Mouse (Mus musculus) adipocyte (in vitro differentiated cells): ENCODE data around the gene Rab11fip4.

ENCODE experiments used
- DNase-seq: peaks from one replicate; pipeline ENCODE4 v3.0.0-alpha.2; 2016; ENCODE audit warnings: low spot score

The Rab11fip4 gene

GRCm38 (mm10) chr11:79614880-79615279, 23.9 kb downstream of the Rab11fip4 start:
- no peak for DNase-seq

- no peak for DNase-seq
Measured at GRCm38 (mm10) chr11:79615871-79616270, 24.9 kb downstream of the Rab11fip4 start.

- DNase-seq: no peak
Measured at GRCm38 (mm10) chr11:79617991-79618390, 27.0 kb downstream of the Rab11fip4 start.

GRCm38 (mm10) chr11:79623029-79623428, 32.0 kb downstream of the Rab11fip4 start:
- DNase-seq: no peak

- peak; percentile 70 for DNase-seq
Measured at GRCm38 (mm10) chr11:79624801-79625302, 33.8 kb downstream of the Rab11fip4 start.

- DNase-seq: no peak
Measured at GRCm38 (mm10) chr11:79628716-79629115, 37.7 kb downstream of the Rab11fip4 start.

- DNase-seq: no peak
Measured at GRCm38 (mm10) chr11:79629752-79630374, 38.9 kb downstream of the Rab11fip4 start.

- DNase-seq: no peak
Measured at GRCm38 (mm10) chr11:79630521-79630920, 39.5 kb downstream of the Rab11fip4 start.

GRCm38 (mm10) chr11:79633366-79633765, 42.4 kb downstream of the Rab11fip4 start:
- DNase-seq: no peak

- no peak for DNase-seq
Measured at GRCm38 (mm10) chr11:79635661-79636449, 44.8 kb downstream of the Rab11fip4 start.

GRCm38 (mm10) chr11:79636481-79636880, 45.5 kb downstream of the Rab11fip4 start:
- DNase-seq: no peak

GRCm38 (mm10) chr11:79638691-79639090, 47.7 kb downstream of the Rab11fip4 start:
- no peak for DNase-seq

- DNase-seq: no peak
Measured at GRCm38 (mm10) chr11:79640940-79641733, 50.1 kb downstream of the Rab11fip4 start.

- DNase-seq: no peak
Measured at GRCm38 (mm10) chr11:79643730-79644129, 52.7 kb downstream of the Rab11fip4 start.

GRCm38 (mm10) chr11:79644717-79645191, 53.7 kb downstream of the Rab11fip4 start:
- no peak for DNase-seq

GRCm38 (mm10) chr11:79646026-79646425, 55.0 kb downstream of the Rab11fip4 start:
- DNase-seq: no peak

- DNase-seq: peak; percentile 7
Measured at GRCm38 (mm10) chr11:79646467-79647070, 55.6 kb downstream of the Rab11fip4 start.

GRCm38 (mm10) chr11:79647071-79647501, 56.1 kb downstream of the Rab11fip4 start:
- DNase-seq: peak; percentile 30

GRCm38 (mm10) chr11:79650359-79650835, 59.4 kb downstream of the Rab11fip4 start:
- DNase-seq: no peak

GRCm38 (mm10) chr11:79652257-79652656, 61.2 kb downstream of the Rab11fip4 start:
- no peak for DNase-seq

GRCm38 (mm10) chr11:79652921-79653575, 62.0 kb downstream of the Rab11fip4 start:
- DNase-seq: no peak
